Mouse (Mus musculus): ENCODE measurements around the gene Brd3. TPM values are rescaled to one million over a fixed set of nuclear protein-coding genes. Genes with fewer than 3 reads are reported as not detected.
"Not testable (repeated sequence)": the region's sequence is repeated elsewhere in the genome, so short reads cannot be mapped to it uniquely, and the experiment has no call there.

Brd3 gene
- polyA plus RNA-seq, 1 experiment from 2014 or later, result 188 TPM

GRCm38 (mm10) chr2:27515341-27516166 lies 8.1 kb upstream of the Brd3 start:
- Histone ChIP-seq H3K9me3 (ENCODE audit: control insufficient read depth, low read length) (no peaks in the 10 kb centered on the region), H3K4me1 (replicated peaks; ENCODE audit: control insufficient read depth, insufficient read depth, low read length) (peaks cover 15% of the 10 kb centered on the region; the same call in 1 of the 2 replicates), H3K27me3 (ENCODE audit: control insufficient read depth, insufficient read depth, low read length) (no peaks in the 10 kb centered on the region), H3K4me2 (ENCODE audit: low read depth, low read length, severe bottlenecking) (peak overlapping the region; percentile 96), H3K9ac (ENCODE audit: low read length) (peak overlapping the region; percentile 86), H3K27ac (ENCODE audit: low read depth, low read length) (peak overlapping the region; percentile 62), H3K36me3 (ENCODE audit: control insufficient read depth, insufficient read depth, low read length) (no peaks in the 10 kb centered on the region; the same call in 1 of the 2 replicates), H3K4me3 (ENCODE audit: low read depth, low read length) (peak overlapping the region; percentile 94)
- ATAC-seq (replicated peaks; ENCODE audit: low FRiP score), result peak; percentile 69
- no peak for DNase-seq (ENCODE audit: low spot score)
- under 1% methylated on average over 40 of the region's 40 CpGs for WGBS

DNA sequence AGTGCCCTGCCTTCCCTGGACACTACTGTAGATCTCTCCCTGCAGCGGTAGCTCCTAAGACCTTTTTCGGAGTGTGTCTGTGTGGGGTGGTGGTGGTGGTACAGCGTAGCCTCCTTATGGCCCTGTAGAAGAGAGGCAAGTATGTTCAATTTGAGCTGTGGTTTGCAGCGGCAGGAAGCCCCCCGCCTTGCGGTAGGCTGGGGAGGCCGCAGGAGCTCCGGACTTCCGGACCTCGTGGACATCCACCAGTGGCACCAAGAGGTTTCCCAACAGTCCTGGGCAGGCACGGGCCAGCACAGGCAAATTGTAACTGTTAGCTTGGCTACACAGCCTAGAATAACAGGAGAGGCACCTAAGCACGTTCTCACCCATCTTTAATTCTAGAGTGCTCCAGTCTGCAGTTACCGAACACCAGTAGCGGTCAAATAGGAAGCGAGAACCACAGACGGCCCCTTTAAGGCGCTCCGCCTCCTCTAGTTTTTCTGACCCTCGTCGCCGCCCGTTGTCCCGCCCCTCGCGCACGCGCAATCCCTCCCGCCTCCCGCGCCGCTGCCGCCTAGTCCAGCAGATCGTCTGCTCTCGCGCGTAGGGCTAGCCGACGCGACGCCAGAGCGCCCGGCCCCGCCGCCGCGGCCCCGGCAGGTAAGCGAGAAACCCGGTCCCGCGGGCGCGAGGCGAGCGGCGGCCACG lies 7.3 kb upstream of the Brd3 start, which contains the start of gene Wdr5:
Gene Wdr5, plus strand, starts transcription at position 519 of the 690 bp plus-strand sequence.
- Histone ChIP-seq H3K27ac (ENCODE audit: low read depth, low read length) (peak within 1 kb of the TSS; percentile 62), H3K9me3 (ENCODE audit: control insufficient read depth, low read length) (no peaks in the 10 kb centered on the region)
- peak; percentile 91 for ATAC-seq (replicated peaks; ENCODE audit: low FRiP score)

DNA sequence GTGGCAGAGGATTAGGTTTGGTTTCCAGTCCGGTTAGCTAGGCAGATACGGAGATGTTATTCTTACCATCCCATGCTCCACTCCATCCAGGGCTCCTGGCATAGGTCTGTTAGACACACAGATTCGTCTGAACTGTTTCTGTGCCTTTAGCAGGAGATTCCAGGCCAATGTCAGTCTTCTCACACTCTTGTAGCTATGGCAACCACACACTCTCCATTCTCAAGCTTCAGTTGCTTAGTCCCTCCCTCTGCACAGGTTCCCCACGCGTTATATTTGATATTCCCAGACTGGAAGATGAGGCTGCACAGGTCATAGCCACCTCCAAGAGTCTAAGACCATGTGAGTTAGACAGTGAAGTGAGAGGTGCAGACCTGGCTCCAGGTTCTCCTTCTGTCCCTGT lies 6.4 kb upstream of the Brd3 start:
- 78% methylated on average over 5 of the region's 5 CpGs for WGBS
- Histone ChIP-seq H3K9me3 (ENCODE audit: control insufficient read depth, low read length) (no peaks in the 10 kb centered on the region), H3K4me1 (replicated peaks; ENCODE audit: control insufficient read depth, insufficient read depth, low read length) (peaks cover 15% of the 10 kb centered on the region; the same call in 1 of the 2 replicates), H3K4me3 (ENCODE audit: low read depth, low read length) (no peak overlapping the region), H3K4me2 (ENCODE audit: low read depth, low read length, severe bottlenecking) (peak overlapping the region; percentile 96), H3K27me3 (ENCODE audit: control insufficient read depth, insufficient read depth, low read length) (no peaks in the 10 kb centered on the region), H3K36me3 (ENCODE audit: control insufficient read depth, insufficient read depth, low read length) (no peaks in the 10 kb centered on the region), H3K9ac (ENCODE audit: low read length) (peak overlapping the region; percentile 86), H3K27ac (ENCODE audit: low read depth, low read length) (no peak overlapping the region)
- ATAC-seq (replicated peaks; ENCODE audit: low FRiP score), result no peak
- no peak for DNase-seq (ENCODE audit: low spot score)

More for the DNA sequence above, 7.3 kb upstream of the Brd3 start, which contains the start of gene Wdr5:
- Histone ChIP-seq H3K4me1 (replicated peaks; ENCODE audit: control insufficient read depth, insufficient read depth, low read length) (peaks cover 15% of the 10 kb centered on the region; the same call in 1 of the 2 replicates), H3K27me3 (ENCODE audit: control insufficient read depth, insufficient read depth, low read length) (no peaks in the 10 kb centered on the region), H3K4me3 (ENCODE audit: low read depth, low read length) (peak within 1 kb of the TSS; percentile 94), H3K9ac (ENCODE audit: low read length) (peak within 1 kb of the TSS; percentile 86), H3K36me3 (ENCODE audit: control insufficient read depth, insufficient read depth, low read length) (no peaks in the 10 kb centered on the region; the same call in 1 of the 2 replicates), H3K4me2 (ENCODE audit: low read depth, low read length, severe bottlenecking) (peak within 1 kb of the TSS; percentile 96)
- peak; percentile 98 for DNase-seq (ENCODE audit: low spot score)
- under 1% methylated on average over 57 of the region's 57 CpGs for WGBS

- Histone ChIP-seq H3K4me2 (ENCODE audit: low read depth, low read length, severe bottlenecking) (no peak overlapping the region), H3K9me3 (ENCODE audit: control insufficient read depth, low read length) (no peaks in the 10 kb centered on the region), H3K27me3 (ENCODE audit: control insufficient read depth, insufficient read depth, low read length) (no peaks in the 10 kb centered on the region), H3K36me3 (ENCODE audit: control insufficient read depth, insufficient read depth, low read length) (no peaks in the 10 kb centered on the region), H3K4me1 (replicated peaks; ENCODE audit: control insufficient read depth, insufficient read depth, low read length) (peaks cover 15% of the 10 kb centered on the region; the same call in 1 of the 2 replicates), H3K27ac (ENCODE audit: low read depth, low read length) (no peak overlapping the region), H3K4me3 (ENCODE audit: low read depth, low read length) (no peak overlapping the region), H3K9ac (ENCODE audit: low read length) (no peak overlapping the region)
- ATAC-seq (replicated peaks; ENCODE audit: low FRiP score), result no peak
- DNase-seq (ENCODE audit: low spot score), result no peak
- WGBS, result 92% methylated on average over 3 of the region's 3 CpGs
Observed at GRCm38 (mm10) chr2:27512909-27513308, 5.4 kb upstream of the Brd3 start.

DNA sequence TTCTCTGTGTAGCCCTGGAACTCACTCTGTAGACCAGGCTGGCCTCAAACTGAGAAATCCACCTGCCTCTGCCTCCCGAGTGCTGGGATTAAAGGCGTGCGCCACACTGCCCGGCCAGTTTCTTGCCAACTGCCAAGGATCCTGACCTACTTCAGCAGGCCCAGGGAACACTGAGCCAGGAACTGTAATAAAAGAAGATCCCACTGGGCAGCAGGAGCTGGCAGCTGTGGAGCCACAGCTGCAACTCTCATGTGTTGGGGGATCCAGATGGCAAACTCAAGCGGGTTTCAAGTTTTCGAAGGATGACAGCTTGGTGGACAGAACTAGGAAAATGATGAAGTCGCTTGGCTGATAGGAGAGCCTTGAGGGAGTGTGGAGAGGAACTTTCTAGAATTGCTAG lies 3.2 kb upstream of the Brd3 start:
- Histone ChIP-seq H3K27me3 (ENCODE audit: control insufficient read depth, insufficient read depth, low read length) (no peaks in the 10 kb centered on the region), H3K4me2 (ENCODE audit: low read depth, low read length, severe bottlenecking) (no peak overlapping the region), H3K4me3 (ENCODE audit: low read depth, low read length) (no peak overlapping the region), H3K4me1 (replicated peaks; ENCODE audit: control insufficient read depth, insufficient read depth, low read length) (peaks cover 6% of the 10 kb centered on the region; the same call in 1 of the 2 replicates), H3K9ac (ENCODE audit: low read length) (no peak overlapping the region), H3K9me3 (ENCODE audit: control insufficient read depth, low read length) (no peaks in the 10 kb centered on the region), H3K36me3 (ENCODE audit: control insufficient read depth, insufficient read depth, low read length) (no peaks in the 10 kb centered on the region), H3K27ac (ENCODE audit: low read depth, low read length) (no peak overlapping the region)
- 96% methylated on average over 7 of the region's 7 CpGs for WGBS
- DNase-seq (ENCODE audit: low spot score) (no peak), ATAC-seq (replicated peaks; ENCODE audit: low FRiP score) (no peak)

DNA sequence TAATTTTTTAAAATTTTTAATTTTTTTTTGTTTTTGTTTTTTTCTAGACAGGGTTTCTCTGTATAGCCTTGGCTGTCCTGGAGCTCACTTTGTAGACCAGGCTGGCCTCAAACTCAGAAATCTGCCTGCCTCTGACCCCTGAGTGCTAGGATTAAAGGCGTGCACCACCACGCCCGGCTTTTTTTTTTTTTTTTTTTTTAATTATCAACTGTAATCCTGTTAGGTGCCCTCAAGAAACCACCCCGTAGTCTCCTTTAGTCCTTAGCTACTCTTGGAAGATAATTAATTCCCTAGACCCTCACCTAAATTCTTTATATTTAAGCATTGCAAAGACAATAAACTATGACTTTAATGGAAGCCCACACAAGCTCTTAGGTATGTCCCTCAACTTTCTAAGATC lies 804 bp downstream of the Brd3 start:
- 63% methylated on average over 3 of the region's 4 CpGs for WGBS
- not testable (repeated sequence) for H3K9ac ChIP-seq (ENCODE audit: low read length); H3K4me2 ChIP-seq (ENCODE audit: low read depth, low read length, severe bottlenecking); H3K4me3 ChIP-seq (ENCODE audit: low read depth, low read length); H3K4me1 ChIP-seq (replicated peaks; ENCODE audit: control insufficient read depth, insufficient read depth, low read length); H3K27me3 ChIP-seq (ENCODE audit: control insufficient read depth, insufficient read depth, low read length); H3K9me3 ChIP-seq (ENCODE audit: control insufficient read depth, low read length); ATAC-seq (replicated peaks; ENCODE audit: low FRiP score); H3K27ac ChIP-seq (ENCODE audit: low read depth, low read length); H3K36me3 ChIP-seq (ENCODE audit: control insufficient read depth, insufficient read depth, low read length); DNase-seq (ENCODE audit: low spot score)

GRCm38 (mm10) chr2:27505539-27505938 lies 1.9 kb downstream of the Brd3 start:
- Histone ChIP-seq H3K4me2 (ENCODE audit: low read depth, low read length, severe bottlenecking) (no peak overlapping the region), H3K4me1 (replicated peaks; ENCODE audit: control insufficient read depth, insufficient read depth, low read length) (no peaks in the 10 kb centered on the region), H3K4me3 (ENCODE audit: low read depth, low read length) (no peak overlapping the region), H3K27ac (ENCODE audit: low read depth, low read length) (no peak overlapping the region), H3K27me3 (ENCODE audit: control insufficient read depth, insufficient read depth, low read length) (no peaks in the 10 kb centered on the region), H3K36me3 (ENCODE audit: control insufficient read depth, insufficient read depth, low read length) (no peaks in the 10 kb centered on the region), H3K9ac (ENCODE audit: low read length) (no peak overlapping the region), H3K9me3 (ENCODE audit: control insufficient read depth, low read length) (no peaks in the 10 kb centered on the region)
- DNase-seq (ENCODE audit: low spot score) (peak; percentile 56), ATAC-seq (replicated peaks; ENCODE audit: low FRiP score) (no peak)
- WGBS, result 13% methylated on average over 6 of the region's 6 CpGs

DNA sequence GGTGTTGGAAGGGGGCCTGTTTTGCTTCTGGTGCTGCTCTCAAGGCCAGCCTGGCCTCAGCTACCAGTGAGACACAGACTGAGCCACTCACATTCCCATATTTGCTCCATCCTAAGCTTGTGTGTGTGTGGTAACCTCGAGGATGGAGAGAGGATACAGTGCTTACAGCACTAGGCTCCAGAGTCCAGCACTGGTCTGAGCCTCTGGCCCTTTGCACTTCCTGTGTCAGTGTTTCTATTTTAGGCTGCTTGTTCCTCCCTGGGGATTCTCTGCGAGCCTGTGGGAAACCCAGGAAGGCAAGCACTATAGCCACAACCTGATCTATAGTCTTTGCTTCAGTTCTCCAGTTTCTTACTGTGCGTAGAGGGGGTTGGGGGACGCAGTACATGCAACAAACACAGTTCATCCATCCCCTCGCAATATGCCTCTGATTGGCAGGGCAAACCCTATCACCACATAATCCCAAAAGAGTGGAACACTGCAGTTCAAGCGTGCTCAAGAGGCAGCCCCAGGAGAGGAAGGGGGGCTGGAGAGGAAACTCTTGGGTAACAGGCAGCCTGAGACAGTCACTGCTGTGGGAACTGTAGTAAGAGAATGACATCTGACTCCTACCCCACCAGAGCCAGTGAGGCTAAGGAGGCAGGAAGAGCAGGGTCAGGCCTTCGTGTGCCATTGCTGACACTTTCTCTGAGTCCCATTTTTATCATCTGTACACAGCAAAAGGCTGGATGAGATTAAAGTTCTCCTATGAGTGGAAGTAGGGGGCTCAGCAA lies 3.2 kb downstream of the Brd3 start:
- WGBS, result 72% methylated on average over 7 of the region's 7 CpGs
- no peak overlapping the region for H3K4me3 ChIP-seq (ENCODE audit: low read depth, low read length)

More for the DNA sequence above, 3.2 kb downstream of the Brd3 start:
- Histone ChIP-seq H3K27me3 (ENCODE audit: control insufficient read depth, insufficient read depth, low read length) (no peaks in the 10 kb centered on the region), H3K36me3 (ENCODE audit: control insufficient read depth, insufficient read depth, low read length) (no peaks in the 10 kb centered on the region), H3K4me1 (replicated peaks; ENCODE audit: control insufficient read depth, insufficient read depth, low read length) (no peaks in the 10 kb centered on the region), H3K9me3 (ENCODE audit: control insufficient read depth, low read length) (no peaks in the 10 kb centered on the region), H3K9ac (ENCODE audit: low read length) (no peak overlapping the region), H3K4me2 (ENCODE audit: low read depth, low read length, severe bottlenecking) (no peak overlapping the region), H3K27ac (ENCODE audit: low read depth, low read length) (no peak overlapping the region)
- DNase-seq (ENCODE audit: low spot score) (no peak), ATAC-seq (replicated peaks; ENCODE audit: low FRiP score) (no peak)
